12 mouse cellular contexts compared by ENCODE assay signal in genomic region chr6:95653662-95654061, GRCm38 (mm10).
"Had no signal": no experiment of that assay in that cellular context is flagged by ENCODE, and none has a peak within 500 bp of the region (broad histone marks: within the 10 kb centered on the region; RNA-seq: fewer than 3 reads in every experiment).

No protein-coding gene starts in this region.

- DNase-seq: retina, postnatal 1 day; right cerebral cortex, adult 18-20 months; right cerebral cortex, postnatal 14 days; right cerebral cortex, postnatal 25 days; right cerebral cortex, postnatal 4 days; spleen, adult 18-20 months; thymus, adult 18-20 months; thymus, adult 2 months; thymus, postnatal 14 days; thymus, postnatal 25 days; thymus, postnatal 36 days; thymus, postnatal 4 days had no signal
